Mouse (Mus musculus) embryonic facial prominence, embryonic 14.5 days (tissue): Measurements from ENCODE around the gene Pdgfra. TPM values are rescaled to one million over a fixed set of nuclear protein-coding genes. Genes with fewer than 3 reads are reported as not detected.

Experiments used
- ATAC-seq: fragments of 200-750 bp; cut with Nextera tagmentation; 2 replicates; pipeline ENCODE4 v1.8.0; 2017; ENCODE audit warnings: low read depth, moderate number of reproducible peaks, moderate TSS enrichment
- DNase-seq: peaks from one replicate; pipeline ENCODE4 v3.0.0-alpha.2; 2015; ENCODE audit warnings: low spot score
- H3K27ac ChIP-seq: fragments of 300-500 bp; sonication (generic); replicated peaks from 2 replicates; pipeline ENCODE4 v1.5.1; 2014; ENCODE audit warnings: low read depth, mild to moderate bottlenecking, low read length, moderate library complexity
- H3K27me3 ChIP-seq: fragments of 300-500 bp; sonication (generic); replicated peaks from 2 replicates; pipeline ENCODE4 v1.6.1; 2014; ENCODE audit warnings: low read length; ENCODE audit not compliant: control insufficient read depth, insufficient read depth
- H3K36me3 ChIP-seq: fragments of 300-500 bp; sonication (generic); 2 replicates; pipeline ENCODE4 v1.6.1; 2014; ENCODE audit warnings: low read length, mixed read lengths; ENCODE audit not compliant: control insufficient read depth, insufficient read depth
- H3K4me1 ChIP-seq: fragments of 300-500 bp; sonication (generic); 2 replicates; pipeline ENCODE4 v1.6.1; 2014; ENCODE audit warnings: antibody characterized with exemption, low read length; ENCODE audit not compliant: control insufficient read depth, insufficient read depth
- H3K4me2 ChIP-seq: fragments of 300-500 bp; sonication (generic); 2 replicates; pipeline ENCODE4 v1.6.1; 2014; ENCODE audit warnings: low read depth, mild to moderate bottlenecking, low read length, moderate library complexity, mixed read lengths
- H3K4me3 ChIP-seq: fragments of 300-500 bp; sonication (generic); 2 replicates; pipeline ENCODE4 v1.5.1; 2014; ENCODE audit warnings: low read depth, mild to moderate bottlenecking, low read length
- H3K9ac ChIP-seq: fragments of 300-500 bp; sonication (generic); 2 replicates; pipeline ENCODE4 v1.6.1; 2014; ENCODE audit warnings: low read depth, mild to moderate bottlenecking, low read length, moderate library complexity, mixed read lengths
- H3K9me3 ChIP-seq: fragments of 300-500 bp; sonication (generic); 2 replicates; pipeline ENCODE4 v1.6.1; 2016; ENCODE audit warnings: low read length; ENCODE audit not compliant: control insufficient read depth
- WGBS: fragments of 180-500 bp; shearing (Covaris S2); extraction: QIAGEN DNeasy Blood & Tissue Kit; methylation state at CpG from one replicate; pipeline ENCODE4 v1.1.7; 2014; 5-methylcytosine and 5-hydroxymethylcytosine counted together
- polyA plus RNA-seq: library from polyadenylated mRNA; unstranded; fragments of >200 nt; fragmentation: Nextera tagmentation; extraction: Ambion mirVana; gene quantifications from 2 replicates; pipeline ENCODE4 v1.2.1, GENCODE M21; 2014

The Pdgfra gene
- polyA plus RNA-seq, 1 experiment from 2014 or later: 81.3 TPM

- Histone ChIP-seq H3K9me3 (no peaks in the 10 kb centered on the region), H3K27me3 (no peaks in the 10 kb centered on the region), H3K9ac (no peak overlapping the region), H3K27ac (no peak overlapping the region), H3K36me3 (peaks cover 72% of the 10 kb centered on the region), H3K4me3 (no peak overlapping the region), H3K4me1 (0 out of 2 replicates have a peak, but pooled peaks cover 4% of the 10 kb centered on the region), H3K4me2 (no peak overlapping the region)
- 69% methylated on average over 6 of the region's 6 CpGs for whole genome bisulfite sequencing
- DNase-seq (no peak), ATAC-seq (no peak)
Measured at GRCm38 (mm10) chr5:75161586-75161985, 9.5 kb downstream of the Pdgfra start.

GRCm38 (mm10) chr5:75163289-75163951 is 11.3 kb downstream of the Pdgfra start:
- Histone ChIP-seq H3K27me3 (no peaks in the 10 kb centered on the region), H3K36me3 (peaks cover 90% of the 10 kb centered on the region), H3K4me2 (no peak overlapping the region), H3K9ac (no peak overlapping the region), H3K4me1 (0 out of 2 replicates have a peak, but pooled peaks cover 4% of the 10 kb centered on the region), H3K4me3 (no peak overlapping the region), H3K27ac (no peak overlapping the region), H3K9me3 (no peaks in the 10 kb centered on the region)
- DNase-seq (no peak), ATAC-seq (no peak)
- 78% methylated on average over 23 of the region's 23 CpGs for WGBS

GRCm38 (mm10) chr5:75164688-75165087 is 12.6 kb downstream of the Pdgfra start:
- Histone ChIP-seq H3K4me1 (0 out of 2 replicates have a peak, but pooled peaks cover 4% of the 10 kb centered on the region), H3K4me3 (no peak overlapping the region), H3K36me3 (peaks cover 98% of the 10 kb centered on the region), H3K27ac (no peak overlapping the region), H3K4me2 (no peak overlapping the region), H3K9me3 (no peaks in the 10 kb centered on the region), H3K27me3 (no peaks in the 10 kb centered on the region), H3K9ac (no peak overlapping the region)
- ATAC-seq (no peak), DNase-seq (no peak)
- WGBS: 71% methylated on average over 4 of the region's 4 CpGs

- H3K4me3 ChIP-seq: no peak overlapping the region
- ATAC-seq: no peak
Measured at GRCm38 (mm10) chr5:75169837-75170236, 17.7 kb downstream of the Pdgfra start.

GRCm38 (mm10) chr5:75171859-75172258 is 19.8 kb downstream of the Pdgfra start:
- no peak overlapping the region for H3K4me2 ChIP-seq
- DNase-seq: no peak
- ATAC-seq: no peak
- H3K9ac ChIP-seq: no peak overlapping the region
- peaks cover 97% of the 10 kb centered on the region for H3K36me3 ChIP-seq
- H3K4me1 ChIP-seq: no peaks in the 10 kb centered on the region
- H3K27me3 ChIP-seq: no peaks in the 10 kb centered on the region
- H3K4me3 ChIP-seq: no peak overlapping the region
- no peak overlapping the region for H3K27ac ChIP-seq
- H3K9me3 ChIP-seq: no peaks in the 10 kb centered on the region
- WGBS: 87% methylated on average over 10 of the region's 10 CpGs

More at GRCm38 (mm10) chr5:75169837-75170236, 17.7 kb downstream of the Pdgfra start:
- no peaks in the 10 kb centered on the region for H3K4me1 ChIP-seq
- no peaks in the 10 kb centered on the region for H3K9me3 ChIP-seq
- no peaks in the 10 kb centered on the region for H3K27me3 ChIP-seq
- DNase-seq: no peak
- 78% methylated on average over 6 of the region's 6 CpGs for WGBS
- H3K4me2 ChIP-seq: no peak overlapping the region
- no peak overlapping the region for H3K9ac ChIP-seq
- H3K27ac ChIP-seq: no peak overlapping the region
- H3K36me3 ChIP-seq: peaks cover 98% of the 10 kb centered on the region

- no peaks in the 10 kb centered on the region for H3K27me3 ChIP-seq
- no peaks in the 10 kb centered on the region for H3K9me3 ChIP-seq
- peaks cover 92% of the 10 kb centered on the region for H3K36me3 ChIP-seq
- no peaks in the 10 kb centered on the region for H3K4me1 ChIP-seq
- H3K4me2 ChIP-seq: no peak overlapping the region
- WGBS: 86% methylated on average over 10 of the region's 10 CpGs
- no peak for DNase-seq
- no peak overlapping the region for H3K27ac ChIP-seq
- ATAC-seq: no peak
- no peak overlapping the region for H3K4me3 ChIP-seq
- no peak overlapping the region for H3K9ac ChIP-seq
Measured at GRCm38 (mm10) chr5:75179249-75179648, 27.2 kb downstream of the Pdgfra start.

- H3K4me2 ChIP-seq: no peak overlapping the region
- H3K4me3 ChIP-seq: no peak overlapping the region
- ATAC-seq (no peak), DNase-seq (no peak)
- H3K9ac ChIP-seq: no peak overlapping the region
- no peaks in the 10 kb centered on the region for H3K4me1 ChIP-seq
- 83% methylated on average over 12 of the region's 12 CpGs for WGBS
- H3K27ac ChIP-seq: no peak overlapping the region
- peaks cover 89% of the 10 kb centered on the region for H3K36me3 ChIP-seq
- H3K27me3 ChIP-seq: no peaks in the 10 kb centered on the region
- H3K9me3 ChIP-seq: no peaks in the 10 kb centered on the region
Measured at GRCm38 (mm10) chr5:75179726-75180290, 27.7 kb downstream of the Pdgfra start.

GRCm38 (mm10) chr5:75183653-75184052 is 31.6 kb downstream of the Pdgfra start:
- Histone ChIP-seq H3K9me3 (no peaks in the 10 kb centered on the region), H3K4me3 (no peak overlapping the region), H3K4me1 (no peaks in the 10 kb centered on the region), H3K9ac (no peak overlapping the region), H3K27ac (no peak overlapping the region), H3K27me3 (no peaks in the 10 kb centered on the region), H3K4me2 (no peak overlapping the region), H3K36me3 (peaks cover 90% of the 10 kb centered on the region)
- 82% methylated on average over 6 of the region's 6 CpGs for WGBS
- ATAC-seq: no peak
- no peak for DNase-seq

- DNase-seq (no peak), ATAC-seq (no peak)
- H3K9ac ChIP-seq: no peak overlapping the region
- H3K27ac ChIP-seq: no peak overlapping the region
- H3K4me3 ChIP-seq: no peak overlapping the region
- H3K4me1 ChIP-seq: no peaks in the 10 kb centered on the region
- no peaks in the 10 kb centered on the region for H3K9me3 ChIP-seq
- H3K4me2 ChIP-seq: no peak overlapping the region
- H3K27me3 ChIP-seq: no peaks in the 10 kb centered on the region
- 74% methylated on average over 5 of the region's 5 CpGs for WGBS
- H3K36me3 ChIP-seq: peaks cover 90% of the 10 kb centered on the region
Measured at GRCm38 (mm10) chr5:75184112-75184511, 32.0 kb downstream of the Pdgfra start.
